ENCODE assay signal across 31 mouse cellular contexts in genomic region chr17:32031684-32032083, GRCm38 (mm10). TPM values are rescaled to one million over a fixed set of nuclear protein-coding genes. Genes with fewer than 3 reads are reported as not detected.
DNase-seq lines count a peak whose midpoint lies in the region; ATAC-seq and TF ChIP-seq lines count a peak whose summit lies in the region.
"Had no signal": no experiment of that assay in that cellular context is flagged by ENCODE, and none has a peak within 500 bp of the region (broad histone marks: within the 10 kb centered on the region; RNA-seq: fewer than 3 reads in every experiment).

No protein-coding gene starts in this region.

- no peak for TF ChIP-seq CTCF in gastrocnemius, adult 2 months (IDR thresholded peaks at IDR 0.05)

- no peak overlapping the region for H3K27ac ChIP-seq in gastrocnemius, adult 2 months
- H3K27ac ChIP-seq: embryonic facial prominence, embryonic 12.5 days; embryonic facial prominence, embryonic 15.5 days; forebrain, embryonic 12.5 days; forebrain, embryonic 15.5 days; heart, embryonic 15.5 days; hindbrain, embryonic 10.5 days; hindbrain, embryonic 13.5 days; intestine, embryonic 15.5 days had no signal

- peak; percentile 66 for ATAC-seq in granulocyte monocyte progenitor cell, adult 5-6 weeks (replicated peaks; ENCODE audit: poor library complexity, severe bottlenecking)
- ATAC-seq: activated CD4-positive, CD25-positive, alpha-beta regulatory T cell, adult 4 months; forebrain, embryonic 15.5 days; hindbrain, embryonic 16.5 days; intestine, embryonic 15.5 days had no signal

- peak; percentile 15 to 29 for DNase-seq in lung, postnatal 4 days
- DNase-seq in lung, adult 18-20 months, result no peak
- DNase-seq in 416B (ENCODE audit: low read depth) (peak; percentile 47), NIH3T3 (ENCODE audit: low read depth) (peak; percentile 68)
- DNase-seq in gastrocnemius, adult 2 months, result no peak
- DNase-seq in layer of hippocampus, postnatal 25 days (ENCODE audit: extremely low spot score in 1 of 2, low spot score in 1 of 2), result no peak
- DNase-seq: adrenal gland, postnatal 14 days; B cell, adult 2 months; cerebellum, adult 11 months; cerebellum, adult 2 months; cerebellum, adult 9-11 months; cerebellum, postnatal 25 days; gastrocnemius, postnatal 14 days; heart, adult 18-20 months; heart, postnatal 10 days; heart, postnatal 36 days had no signal

- H3K4me3 ChIP-seq in gastrocnemius, adult 2 months, result no peak overlapping the region
- H3K4me3 ChIP-seq: embryonic facial prominence, embryonic 12.5 days; embryonic facial prominence, embryonic 15.5 days; erythroblast, embryonic 14.5 days; forebrain, embryonic 12.5 days; forebrain, embryonic 15.5 days; heart, embryonic 12.5 days; heart, embryonic 15.5 days; hindbrain, embryonic 10.5 days; hindbrain, embryonic 13.5 days; intestine, embryonic 15.5 days had no signal

- intact Hi-C loops in gastrocnemius, adult 2 months (cut with DNase I), result no loop called here

RNA-seq across cellular contexts. Expression of gene Rrp1b, which starts 4.2 kb away (rescaled TPM):
- total RNA-seq in granulocyte monocyte progenitor cell, adult 5-6 weeks (2014; fragmentation: Nextera tagmentation), result 92.0 and 114 TPM in 2 replicates
- 46.6 and 47.0 TPM in 2 replicates for total RNA-seq in granulocyte monocyte progenitor cell, adult 5-6 weeks (2017)
- 1 to 10 TPM; 7.0 to 9.3 TPM for total RNA-seq in gastrocnemius, adult 2 months (2021)
- total RNA-seq in layer of hippocampus, postnatal 25 days (2021), result 10 to 100 TPM; 15.3 to 22.4 TPM

RNA-seq across cellular contexts. Expression of gene Hsf2bp, which starts 4.5 kb away (rescaled TPM):
- not detected in 2 replicates for total RNA-seq in granulocyte monocyte progenitor cell, adult 5-6 weeks (2014; fragmentation: Nextera tagmentation)
- total RNA-seq in granulocyte monocyte progenitor cell, adult 5-6 weeks (2017), result not detected in 2 replicates
- total RNA-seq in gastrocnemius, adult 2 months (2021), result 1 to 10 TPM in 1 of 2 experiments, under 1 TPM in 1; 0.46 to 1.5 TPM
- total RNA-seq in layer of hippocampus, postnatal 25 days (2021), result 1 to 10 TPM in 1 of 2 experiments, under 1 TPM in 1; 0.84 to 1.0 TPM
- total RNA-seq: common myeloid progenitor, adult 5-6 weeks; G1E had no signal

Comparison
In these comparisons a context has a peak if more than half of its experiments do, and no peak if none do; other contexts are left out.
1. DNase-seq: peak in lung, postnatal 4 days (2 of 2), 416B (single experiment) and NIH3T3 (single experiment); none in lung, adult 18-20 months (0 of 2), gastrocnemius, adult 2 months (single experiment) and layer of hippocampus, postnatal 25 days (0 of 2).